Mouse (Mus musculus) ES-E14 (cell line): ENCODE data around the gene H13. TPM values are rescaled to one million over a fixed set of nuclear protein-coding genes. Genes with fewer than 3 reads are reported as not detected.

ENCODE experiments used
- DNase-seq: peaks from one replicate; pipeline ENCODE4 v3.0.0-alpha.2; 2013; ENCODE audit warnings: low read depth, low spot score
- H3K27ac ChIP-seq: 2 replicates; pipeline ENCODE4 v1.5.1; 2012; ENCODE audit warnings: low read depth, mild to moderate bottlenecking, low read length, moderate library complexity, mixed read lengths; ENCODE audit not compliant: poor library complexity, insufficient read depth, severe bottlenecking
- H3K36me3 ChIP-seq: 2 replicates; pipeline ENCODE4 v1.6.1; 2012; ENCODE audit warnings: mild to moderate bottlenecking, low read length, moderate library complexity, mixed read lengths; ENCODE audit not compliant: control insufficient read depth, poor library complexity, insufficient read depth, severe bottlenecking
- H3K4me1 ChIP-seq, 2 experiments: fragments of 150-350 bp in 1 of 2; sonication (generic) in 1 of 2; 2 replicates each; pipeline ENCODE4 v1.6.1; 2012; ENCODE audit warnings: low read length in 2 of 2, mild to moderate bottlenecking in 1 of 2, mixed read lengths in 1 of 2; ENCODE audit not compliant: control insufficient read depth in 2 of 2, insufficient read depth in 2 of 2, poor library complexity in 1 of 2
- H3K4me3 ChIP-seq, 2 experiments: fragments of 150-350 bp in 1 of 2; sonication (generic) in 1 of 2; 2 replicates each; pipeline ENCODE4 v1.5.1; 2012; ENCODE audit warnings: low read length in 2 of 2, low read depth in 1 of 2, mild to moderate bottlenecking in 1 of 2, mixed read lengths in 1 of 2; ENCODE audit not compliant: insufficient read depth in 1 of 2, poor library complexity in 1 of 2, severe bottlenecking in 1 of 2
- H3K9ac ChIP-seq: 2 replicates; pipeline ENCODE4 v1.6.1; 2012; ENCODE audit warnings: low read depth, mild to moderate bottlenecking, low read length, mixed read lengths; ENCODE audit not compliant: poor library complexity, insufficient read depth, severe bottlenecking
- H3K9me3 ChIP-seq: fragments of 150-350 bp; sonication (generic); 2 replicates; pipeline ENCODE4 v1.6.1; 2012; ENCODE audit warnings: low read depth, mild to moderate bottlenecking, low read length; ENCODE audit not compliant: control insufficient read depth, insufficient read depth
- CHD2 ChIP-seq: IDR thresholded peaks from 2 replicates; pipeline ENCODE4 v1.6.1; 2014; ENCODE audit warnings: mild to moderate bottlenecking, low read depth, low read length, inconsistent platforms
- HCFC1 ChIP-seq: IDR thresholded peaks from 2 replicates; pipeline ENCODE4 v1.6.1; 2012; ENCODE audit warnings: low read length, inconsistent platforms, borderline replicate concordance; ENCODE audit not compliant: insufficient read depth
- MAFK ChIP-seq: IDR thresholded peaks from 2 replicates; pipeline ENCODE4 v1.6.1; 2014; ENCODE audit warnings: mild to moderate bottlenecking, low read depth, low read length, inconsistent platforms; ENCODE audit not compliant: insufficient read depth
- ZC3H11A ChIP-seq: IDR thresholded peaks from 2 replicates; pipeline ENCODE4 v1.6.1; 2012; ENCODE audit warnings: low read depth, mild to moderate bottlenecking, inconsistent platforms, low read length, borderline replicate concordance
- ZNF384 ChIP-seq: IDR thresholded peaks from 2 replicates; pipeline ENCODE4 v1.6.1; 2012; ENCODE audit warnings: low read depth, low read length, inconsistent platforms
- in situ Hi-C, 2 experiments: fragments of 600-800 bp; cut with MboI; formaldehyde crosslinking; loops; one replicate each; pipeline ENCODE4 v1.15.1; 2025; ENCODE audit warnings: low sequenced_read_pairs in 2 of 2, inconsistent platforms in 1 of 2; ENCODE audit not compliant: unreplicated experiment in 2 of 2
- total RNA-seq: library from RNA; depleted of rRNA; stranded (reverse); fragments of 300-350 nt; gene quantifications from 2 replicates; pipeline ENCODE4 v1.2.3, GENCODE M21; 2012

H13 gene
- total RNA-seq, 1 experiment: 55.0 TPM

- in situ Hi-C loops: loop anchor here in 1 of 2 experiments (10.0 kb wide), 1 partner anchor 69 kb away; no protein-coding TSS in a partner anchor
- no peak for TF ChIP-seq HCFC1
- TF ChIP-seq ZC3H11A: no peak
- TF ChIP-seq ZNF384: no peak
- no peak for TF ChIP-seq MAFK
- no peak for TF ChIP-seq CHD2
- Histone ChIP-seq H3K4me1 (peaks cover 9 to 47% of the 10 kb centered on the region in 2 experiments; a peak in 3 of 4 replicates), H3K4me3 (peak overlapping the region in 1 of 2 experiments; percentile 7; a peak in 1 of 4 replicates), H3K9me3 (no peaks in the 10 kb centered on the region), H3K27ac (peak overlapping the region; percentile 65), H3K9ac (peak overlapping the region; percentile 87), H3K36me3 (peaks cover 20% of the 10 kb centered on the region; the same call in 1 of the 2 replicates)
- DNase-seq: no peak
These were observed 26.8 kb downstream of the H13 start for GRCm38 (mm10) chr2:152696016-152696415.

GRCm38 (mm10) chr2:152696476-152697164, 27.4 kb downstream of the H13 start:
- peaks cover 9 to 48% of the 10 kb centered on the region in 2 experiments; a peak in 3 of 4 replicates for H3K4me1 ChIP-seq
- in situ Hi-C loops: loop anchor here in 1 of 2 experiments (10.0 kb wide), 1 partner anchor 68 kb away; no protein-coding TSS in a partner anchor
- peak overlapping the region; percentile 87 for H3K9ac ChIP-seq
- H3K27ac ChIP-seq: peak overlapping the region; percentile 65
- H3K4me3 ChIP-seq: peak overlapping the region in 1 of 2 experiments; percentile 7; a peak in 1 of 4 replicates
- peak; percentile 85 for DNase-seq
- TF ChIP-seq ZC3H11A (peak; percentile 72; the same call in 1 of the 2 replicates), MAFK (no peak)
- no peaks in the 10 kb centered on the region for H3K9me3 ChIP-seq
- H3K36me3 ChIP-seq: peaks cover 22% of the 10 kb centered on the region; the same call in 1 of the 2 replicates

GRCm38 (mm10) chr2:152700138-152700537, 30.9 kb downstream of the H13 start:
- DNase-seq: no peak
- Histone ChIP-seq H3K9me3 (no peaks in the 10 kb centered on the region), H3K27ac (no peak overlapping the region), H3K4me1 (peaks cover 9 to 48% of the 10 kb centered on the region in 2 experiments; a peak in 3 of 4 replicates), H3K36me3 (peaks cover 37% of the 10 kb centered on the region; the same call in 1 of the 2 replicates), H3K9ac (no peak overlapping the region), H3K4me3 (no peak overlapping the region)
- TF ChIP-seq CHD2 (no peak), MAFK (no peak), HCFC1 (no peak), ZNF384 (no peak), ZC3H11A (no peak)
- in situ Hi-C loops: loop anchor here in 1 of 2 experiments (5.0 kb wide), 1 partner anchor 37 kb away; the partner anchor contains the start of gene Id1

- Histone ChIP-seq H3K27ac (no peak overlapping the region), H3K4me1 (peaks cover 9 to 43% of the 10 kb centered on the region in 2 experiments; a peak in 3 of 4 replicates), H3K36me3 (peaks cover 38% of the 10 kb centered on the region; the same call in 1 of the 2 replicates), H3K9ac (no peak overlapping the region), H3K9me3 (no peaks in the 10 kb centered on the region), H3K4me3 (no peak overlapping the region)
- TF ChIP-seq ZC3H11A (no peak), MAFK (no peak), HCFC1 (no peak), CHD2 (no peak), ZNF384 (no peak)
- in situ Hi-C loops: loop anchor here in 1 of 2 experiments (5.0 kb wide), 1 partner anchor 37 kb away; the partner anchor contains the start of gene Id1
- no peak for DNase-seq
These were observed 31.5 kb downstream of the H13 start for GRCm38 (mm10) chr2:152700725-152701124.
